8 mouse cellular contexts compared by ENCODE assay signal in the genomic region with DNA sequence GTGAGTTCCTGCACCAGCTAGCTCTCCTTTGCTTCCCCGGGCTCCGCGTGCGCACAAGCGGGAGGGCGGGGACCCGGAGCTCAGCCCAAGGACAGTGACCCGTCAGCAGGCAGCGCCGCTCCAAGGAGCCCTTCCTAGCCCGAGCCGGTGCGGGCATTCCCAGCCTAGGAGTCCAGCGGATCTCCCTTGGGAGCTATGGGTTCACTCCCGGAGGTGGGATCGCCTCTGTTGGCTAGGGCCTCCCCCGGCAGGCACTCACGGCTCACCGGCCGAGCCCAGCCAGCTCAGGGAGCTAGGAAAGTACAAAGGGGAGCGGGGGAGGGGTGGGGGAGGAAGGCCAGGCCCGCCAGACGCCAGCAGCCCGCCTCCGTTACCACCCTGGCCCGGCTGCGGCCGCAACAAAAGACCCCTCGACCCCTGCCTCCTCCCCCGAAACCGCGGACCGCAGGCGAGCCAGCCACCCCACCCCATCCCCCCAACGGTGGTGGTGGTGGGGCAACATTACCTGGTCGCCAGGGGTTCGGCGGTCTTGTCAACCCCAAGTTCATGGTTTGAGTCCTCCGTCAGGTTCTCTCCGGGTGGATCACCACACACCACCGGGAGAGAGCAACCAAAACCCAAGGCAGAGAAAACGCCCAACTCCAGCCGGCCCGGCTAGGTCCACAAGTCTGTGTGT.
DNase-seq lines count a peak whose midpoint lies in the region; ATAC-seq lines count a peak whose summit lies in the region.

No protein-coding gene starts in this region.

- H3K4me2 ChIP-seq in hindbrain, embryonic 11.5 days (replicated peaks; ENCODE audit: low read depth, low read length) = peak overlapping the region; percentile 78
- peak overlapping the region; percentile 47 for H3K4me2 ChIP-seq in limb, embryonic 11.5 days (ENCODE audit: low read depth, severe bottlenecking)
- peak overlapping the region; percentile 81 for H3K4me2 ChIP-seq in midbrain, embryonic 11.5 days
- H3K4me2 ChIP-seq in stomach, embryonic 15.5 days = peak overlapping the region; percentile 79

- DNase-seq in ZHBTc4 (ENCODE audit: low read depth, low spot score) = peak; percentile 87
- DNase-seq in cerebellum, postnatal 10 days = peak; percentile 71 to 73
- peak; percentile 23 to 25 for DNase-seq in frontal cortex, postnatal 25 days (ENCODE audit: low spot score in 2 of 2)
- peak; percentile 86 for DNase-seq in hindbrain, embryonic 11.5 days (ENCODE audit: low spot score)
- peak; percentile 84 for DNase-seq in limb, embryonic 11.5 days (ENCODE audit: low spot score)
- DNase-seq in midbrain, embryonic 11.5 days (ENCODE audit: low spot score, missing footprints) = peak; percentile 98
- no peak for DNase-seq in layer of hippocampus, adult 8-10 months (ENCODE audit: low spot score in 2 of 2)

- H3K4me1 ChIP-seq in hindbrain, embryonic 11.5 days (replicated peaks; ENCODE audit: control insufficient read depth, insufficient read depth, low read length) = peaks cover 6% of the 10 kb centered on the region
- H3K4me1 ChIP-seq in limb, embryonic 11.5 days (ENCODE audit: control insufficient read depth, insufficient read depth, low read length) = peaks cover 13% of the 10 kb centered on the region
- peaks cover 27% of the 10 kb centered on the region for H3K4me1 ChIP-seq in midbrain, embryonic 11.5 days (ENCODE audit: control insufficient read depth, insufficient read depth, low read length)
- H3K4me1 ChIP-seq in stomach, embryonic 15.5 days = peaks cover 7% of the 10 kb centered on the region; the same call in 1 of the 2 replicates

- H3K4me3 ChIP-seq in hindbrain, embryonic 11.5 days (ENCODE audit: low read depth, low read length) = peak overlapping the region; percentile 93
- H3K4me3 ChIP-seq in limb, embryonic 11.5 days (ENCODE audit: low read depth, low read length) = peak overlapping the region; percentile 94
- H3K4me3 ChIP-seq in midbrain, embryonic 11.5 days (ENCODE audit: low read depth, low read length) = peak overlapping the region; percentile 91
- H3K4me3 ChIP-seq in stomach, embryonic 15.5 days (replicated peaks) = peak overlapping the region; percentile 78

- H3K27me3 ChIP-seq in hindbrain, embryonic 11.5 days (ENCODE audit: control insufficient read depth, insufficient read depth, low read length) = no peaks in the 10 kb centered on the region; the same call in 1 of the 2 replicates
- no peaks in the 10 kb centered on the region for H3K27me3 ChIP-seq in limb, embryonic 11.5 days (ENCODE audit: control insufficient read depth, insufficient read depth, low read length)
- H3K27me3 ChIP-seq in midbrain, embryonic 11.5 days (ENCODE audit: control insufficient read depth, insufficient read depth, low read length) = peaks cover 11% of the 10 kb centered on the region
- no peaks in the 10 kb centered on the region for H3K27me3 ChIP-seq in stomach, embryonic 15.5 days (replicated peaks)

- H3K27ac ChIP-seq in hindbrain, embryonic 11.5 days (ENCODE audit: low read depth, low read length) = peak overlapping the region; percentile 99
- H3K27ac ChIP-seq in limb, embryonic 11.5 days (replicated peaks; ENCODE audit: low read depth, low read length) = peak overlapping the region; percentile 98
- peak overlapping the region; percentile 98 for H3K27ac ChIP-seq in midbrain, embryonic 11.5 days (ENCODE audit: low read depth, low read length)
- H3K27ac ChIP-seq in stomach, embryonic 15.5 days = peak overlapping the region; percentile 92

- H3K9ac ChIP-seq in hindbrain, embryonic 11.5 days (ENCODE audit: low read depth, low read length) = peak overlapping the region; percentile 99
- peak overlapping the region; percentile 99 for H3K9ac ChIP-seq in limb, embryonic 11.5 days (ENCODE audit: low read length)
- peak overlapping the region; percentile 99 for H3K9ac ChIP-seq in midbrain, embryonic 11.5 days (ENCODE audit: low read length)
- peak overlapping the region; percentile 79 for H3K9ac ChIP-seq in stomach, embryonic 15.5 days

- WGBS in hindbrain, embryonic 11.5 days = under 1% methylated on average over 39 of the region's 44 CpGs
- whole genome bisulfite sequencing in limb, embryonic 11.5 days = under 1% methylated on average over 42 of the region's 44 CpGs
- WGBS in midbrain, embryonic 11.5 days = under 1% methylated on average over 39 of the region's 44 CpGs
- whole genome bisulfite sequencing in stomach, embryonic 15.5 days = under 1% methylated on average over 42 of the region's 44 CpGs

- ATAC-seq in hindbrain, embryonic 11.5 days (ENCODE audit: low FRiP score) = peak; percentile 74
- peak; percentile 71 for ATAC-seq in limb, embryonic 11.5 days (ENCODE audit: insufficient number of reproducible peaks, low FRiP score, low TSS enrichment, low read depth)
- ATAC-seq in midbrain, embryonic 11.5 days (ENCODE audit: low FRiP score) = peak; percentile 80
- peak; percentile 65 for ATAC-seq in stomach, embryonic 15.5 days (ENCODE audit: insufficient read depth, low FRiP score, low read depth)

- no peaks in the 10 kb centered on the region for H3K9me3 ChIP-seq in hindbrain, embryonic 11.5 days (ENCODE audit: control insufficient read depth, low read length)
- no peaks in the 10 kb centered on the region for H3K9me3 ChIP-seq in limb, embryonic 11.5 days (ENCODE audit: control insufficient read depth, low read length)
- H3K9me3 ChIP-seq in midbrain, embryonic 11.5 days (ENCODE audit: control insufficient read depth, low read length) = no peaks in the 10 kb centered on the region
- H3K9me3 ChIP-seq in stomach, embryonic 15.5 days = no peaks in the 10 kb centered on the region

- no peaks in the 10 kb centered on the region for H3K36me3 ChIP-seq in hindbrain, embryonic 11.5 days (ENCODE audit: control insufficient read depth, insufficient read depth, low read length)
- H3K36me3 ChIP-seq in limb, embryonic 11.5 days (ENCODE audit: control insufficient read depth, insufficient read depth, low read length) = no peaks in the 10 kb centered on the region
- no peaks in the 10 kb centered on the region for H3K36me3 ChIP-seq in midbrain, embryonic 11.5 days (ENCODE audit: control insufficient read depth, insufficient read depth, low read length)
- H3K36me3 ChIP-seq in stomach, embryonic 15.5 days = no peaks in the 10 kb centered on the region

Comparison
In these comparisons a context has a peak if more than half of its experiments do, and no peak if none do; other contexts are left out.
1. DNase-seq: peak in ZHBTc4 (single experiment), cerebellum, postnatal 10 days (2 of 2), frontal cortex, postnatal 25 days (2 of 2), hindbrain, embryonic 11.5 days (single experiment), limb, embryonic 11.5 days (single experiment) and midbrain, embryonic 11.5 days (single experiment); none in layer of hippocampus, adult 8-10 months (0 of 2).
2. Peak in every context shown above with its lines, with median percentiles within 50 percentile points of each other: ATAC-seq, H3K27ac ChIP-seq, H3K4me2 ChIP-seq, H3K4me3 ChIP-seq and H3K9ac ChIP-seq.